Mouse (Mus musculus) CH12.LX (cell line): Measurements from ENCODE around the gene Pgpep1l.
"Not testable (repeated sequence)": the region's sequence is repeated elsewhere in the genome, so short reads cannot be mapped to it uniquely, and the experiment has no call there.

Experiments used
- CTCF ChIP-seq, 2 experiments: IDR thresholded peaks in 1 of 2; conservative IDR thresholded peaks in 1 of 2; 2 replicates each; pipeline ENCODE4 v1.5.1; 2011 to 2012; ENCODE audit warnings: low read depth in 2 of 2, low read length in 2 of 2, improper control_type of control experiment in 1 of 2, inconsistent platforms in 1 of 2, mild to moderate bottlenecking in 1 of 2, moderate library complexity in 1 of 2
- E2F4 ChIP-seq: IDR thresholded peaks from 2 replicates; pipeline ENCODE4 v1.6.1; 2011; ENCODE audit warnings: low read depth, low read length, improper control_type of control experiment; ENCODE audit not compliant: insufficient replicate concordance
- EP300 ChIP-seq: IDR thresholded peaks from 2 replicates; pipeline ENCODE4 v1.6.1; 2011; ENCODE audit warnings: low read length, improper control_type of control experiment
- HCFC1 ChIP-seq: IDR thresholded peaks from 2 replicates; pipeline ENCODE4 v1.6.1; 2012; ENCODE audit warnings: low read depth, mild to moderate bottlenecking, inconsistent platforms, low read length, improper control_type of control experiment
- KAT2A ChIP-seq: IDR thresholded peaks from 2 replicates; pipeline ENCODE4 v1.6.1; 2012; ENCODE audit warnings: low read length, improper control_type of control experiment, inconsistent platforms; ENCODE audit not compliant: insufficient replicate concordance
- MXI1 ChIP-seq: IDR thresholded peaks from 2 replicates; pipeline ENCODE4 v1.6.1; 2011; ENCODE audit warnings: mild to moderate bottlenecking, low read depth, low read length, improper control_type of control experiment
- POLR2A ChIP-seq: IDR thresholded peaks from 2 replicates; pipeline ENCODE4 v1.6.1; 2011; ENCODE audit warnings: low read depth, mild to moderate bottlenecking, improper control_type of control experiment, low read length
- POLR2AphosphoS2 ChIP-seq: IDR thresholded peaks from 2 replicates; pipeline ENCODE4 v1.6.1; 2011; ENCODE audit warnings: low read depth, low read length, improper control_type of control experiment
- RCOR1 ChIP-seq: conservative IDR thresholded peaks from 2 replicates; pipeline ENCODE4 v1.6.1; 2012; ENCODE audit warnings: low read depth, mild to moderate bottlenecking, inconsistent platforms, low read length, improper control_type of control experiment
- SMC3 ChIP-seq: IDR thresholded peaks from 2 replicates; pipeline ENCODE4 v1.6.1; 2011; ENCODE audit warnings: low read depth, low read length, improper control_type of control experiment
- USF1 ChIP-seq: IDR thresholded peaks from 2 replicates; pipeline ENCODE4 v1.6.1; 2014; ENCODE audit warnings: low read depth, mild to moderate bottlenecking, inconsistent platforms, low read length, improper control_type of control experiment
- ZNF384 ChIP-seq: IDR thresholded peaks from 2 replicates; pipeline ENCODE4 v1.6.1; 2012; ENCODE audit warnings: low read depth, low read length, improper control_type of control experiment, inconsistent platforms

GRCm38 (mm10) chr7:68283133-68283520 is 19.1 kb upstream of the Pgpep1l start:
- TF ChIP-seq POLR2A, RCOR1, HCFC1, E2F4, USF1, KAT2A, ZNF384: not testable (repeated sequence)
- TF ChIP-seq CTCF (conservative IDR thresholded peaks at IDR 0.05 in 1 of 2, IDR thresholded peaks at IDR 0.05 in 1 of 2; ENCODE audit: low read depth in 2 of 2, low read length in 2 of 2) (peak in 1 of 2 experiments; percentile 32; a peak in 1 of 4 replicates), MXI1 (peak; percentile 45; the same call in 1 of the 2 replicates), EP300 (0 out of 2 replicates have a peak, but pooled peaks have one; percentile 23), SMC3 (peak; percentile 11; the same call in 1 of the 2 replicates), POLR2AphosphoS2 (peak; percentile 39; the same call in 1 of the 2 replicates)
